Mouse (Mus musculus) stomach, postnatal 0 days (tissue): Measurements from ENCODE around the gene Gm17349. TPM values are rescaled to one million over a fixed set of nuclear protein-coding genes. Genes with fewer than 3 reads are reported as not detected.

Experiments used
- ATAC-seq: fragments of 200-750 bp; cut with Nextera tagmentation; 2 replicates; pipeline ENCODE4 v1.8.0; 2017; ENCODE audit not compliant: low FRiP score, low TSS enrichment
- DNase-seq: peaks from one replicate; pipeline ENCODE4 v3.0.0-alpha.2; 2016; ENCODE audit warnings: low spot score
- H3K27ac ChIP-seq: fragments of 300-500 bp; sonication (generic); replicated peaks from 2 replicates; pipeline ENCODE4 v1.5.1; 2014; ENCODE audit warnings: mild to moderate bottlenecking, control low read depth
- H3K27me3 ChIP-seq: fragments of 300-500 bp; sonication (generic); 2 replicates; pipeline ENCODE4 v1.6.1; 2014; ENCODE audit warnings: low read length; ENCODE audit not compliant: control insufficient read depth, insufficient read depth
- H3K36me3 ChIP-seq: fragments of 300-500 bp; sonication (generic); 2 replicates; pipeline ENCODE4 v1.6.1; 2014; ENCODE audit warnings: low read length, mixed read lengths; ENCODE audit not compliant: control insufficient read depth, insufficient read depth
- H3K4me1 ChIP-seq: fragments of 300-500 bp; sonication (generic); replicated peaks from 2 replicates; pipeline ENCODE4 v1.6.1; 2014; ENCODE audit warnings: antibody characterized with exemption; ENCODE audit not compliant: control insufficient read depth, insufficient read depth
- H3K4me2 ChIP-seq: fragments of 300-500 bp; sonication (generic); replicated peaks from 2 replicates; pipeline ENCODE4 v1.6.1; 2014; ENCODE audit warnings: low read depth, mild to moderate bottlenecking, control low read depth, moderate library complexity
- H3K4me3 ChIP-seq: fragments of 300-500 bp; sonication (generic); 2 replicates; pipeline ENCODE4 v1.5.1; 2014; ENCODE audit warnings: low read depth, low read length, control low read depth
- H3K9ac ChIP-seq: fragments of 300-500 bp; sonication (generic); 2 replicates; pipeline ENCODE4 v1.6.1; 2014; ENCODE audit warnings: mild to moderate bottlenecking, low read length, control low read depth, mixed read lengths
- H3K9me3 ChIP-seq: fragments of 300-500 bp; sonication (generic); 2 replicates; pipeline ENCODE4 v1.6.1; 2016; ENCODE audit warnings: low read length; ENCODE audit not compliant: control insufficient read depth
- CTCF ChIP-seq: IDR thresholded peaks from 2 replicates; pipeline ENCODE4 v1.5.1; 2016; ENCODE audit warnings: antibody characterized with exemption, low read depth, mild to moderate bottlenecking, moderate library complexity
- EP300 ChIP-seq: optimal IDR thresholded peaks from 2 replicates; pipeline ENCODE3; 2016; ENCODE audit warnings: antibody characterized with exemption
- WGBS: fragments of 180-500 bp; shearing (Covaris S2); extraction: QIAGEN DNeasy Blood & Tissue Kit; methylation state at CpG from one replicate; pipeline ENCODE4 v1.1.7; 2014; 5-methylcytosine and 5-hydroxymethylcytosine counted together
- polyA plus RNA-seq: library from polyadenylated mRNA; unstranded; fragments of >200 nt; fragmentation: Nextera tagmentation; extraction: Ambion mirVana; gene quantifications from 2 replicates; pipeline ENCODE4 v1.2.1, GENCODE M21; 2015

Gene Gm17349
- polyA plus RNA-seq, 1 experiment from 2014 or later, result 2.5 TPM

DNA sequence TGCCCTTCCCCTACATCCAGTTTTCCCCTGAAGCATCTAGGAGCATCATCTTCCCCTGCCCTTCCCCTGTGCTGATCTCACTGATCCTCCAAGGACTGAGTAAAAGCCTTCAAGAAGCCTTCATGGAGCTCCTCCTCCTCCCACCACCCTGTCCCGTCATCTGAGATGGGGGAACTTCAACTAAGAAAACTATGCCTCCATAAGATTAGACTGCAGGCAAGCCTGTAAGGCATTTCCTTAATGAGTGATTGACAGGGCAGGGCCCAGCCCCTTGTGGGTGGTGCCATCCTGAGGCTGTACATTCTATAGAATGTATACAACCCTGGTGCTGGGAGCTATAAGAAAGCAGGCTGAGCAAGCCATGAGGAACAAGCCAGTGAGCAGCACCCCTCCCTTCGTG lies 46.9 kb downstream of the Gm17349 start:
- WGBS, result 42% methylated on average over 2 of the region's 2 CpGs
- no peaks in the 10 kb centered on the region for H3K27me3 ChIP-seq
- H3K4me1 ChIP-seq, result no peaks in the 10 kb centered on the region
- DNase-seq, result no peak
- no peak overlapping the region for H3K9ac ChIP-seq
- no peak overlapping the region for H3K4me3 ChIP-seq
- no peak overlapping the region for H3K27ac ChIP-seq
- H3K9me3 ChIP-seq, result no peaks in the 10 kb centered on the region
- TF ChIP-seq EP300 (no peak), CTCF (no peak)
- no peaks in the 10 kb centered on the region for H3K36me3 ChIP-seq
- ATAC-seq, result no peak
- H3K4me2 ChIP-seq, result no peak overlapping the region

GRCm38 (mm10) chr15:99655956-99656355 lies 49.3 kb downstream of the Gm17349 start:
- H3K4me1 ChIP-seq, result no peaks in the 10 kb centered on the region
- H3K9ac ChIP-seq, result no peak overlapping the region
- no peak overlapping the region for H3K27ac ChIP-seq
- no peaks in the 10 kb centered on the region for H3K9me3 ChIP-seq
- 46% methylated on average over 9 of the region's 9 CpGs for WGBS
- H3K4me3 ChIP-seq, result no peak overlapping the region
- DNase-seq (no peak), ATAC-seq (no peak)
- no peaks in the 10 kb centered on the region for H3K36me3 ChIP-seq
- H3K27me3 ChIP-seq, result no peaks in the 10 kb centered on the region
- no peak overlapping the region for H3K4me2 ChIP-seq
- TF ChIP-seq CTCF, result no peak
- TF ChIP-seq EP300, result no peak

DNA sequence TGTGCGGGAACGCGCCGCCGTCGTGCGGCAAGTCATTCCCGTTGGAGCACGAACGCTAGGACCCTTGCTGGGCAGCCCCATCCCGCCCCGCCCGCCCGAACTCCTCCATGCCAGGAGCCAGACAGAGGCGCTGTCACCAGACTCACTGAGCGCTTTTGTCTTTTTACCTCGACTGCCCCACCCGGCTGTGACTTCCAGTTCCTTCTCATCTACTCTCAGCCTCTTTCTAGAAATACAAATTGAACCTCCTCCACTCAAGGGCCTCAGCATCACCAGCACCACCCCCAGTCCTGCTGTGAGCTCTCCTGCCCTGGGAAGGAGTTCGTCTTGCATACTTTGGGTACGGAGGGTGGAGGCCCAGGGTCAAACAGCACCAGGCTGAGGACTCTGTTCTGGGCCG lies 51.4 kb downstream of the Gm17349 start:
- WGBS, result 16% methylated on average over 21 of the region's 21 CpGs
- Histone ChIP-seq H3K27me3 (no peaks in the 10 kb centered on the region), H3K4me3 (no peak overlapping the region), H3K9ac (0 out of 2 replicates have a peak overlapping the region, but pooled peaks have one; percentile 27), H3K27ac (no peak overlapping the region), H3K9me3 (no peaks in the 10 kb centered on the region), H3K36me3 (no peaks in the 10 kb centered on the region), H3K4me1 (peaks cover 2% of the 10 kb centered on the region; the same call in 1 of the 2 replicates), H3K4me2 (peak overlapping the region; percentile 31)
- DNase-seq (no peak), ATAC-seq (no peak)
- no peak for TF ChIP-seq EP300
- no peak for TF ChIP-seq CTCF

DNA sequence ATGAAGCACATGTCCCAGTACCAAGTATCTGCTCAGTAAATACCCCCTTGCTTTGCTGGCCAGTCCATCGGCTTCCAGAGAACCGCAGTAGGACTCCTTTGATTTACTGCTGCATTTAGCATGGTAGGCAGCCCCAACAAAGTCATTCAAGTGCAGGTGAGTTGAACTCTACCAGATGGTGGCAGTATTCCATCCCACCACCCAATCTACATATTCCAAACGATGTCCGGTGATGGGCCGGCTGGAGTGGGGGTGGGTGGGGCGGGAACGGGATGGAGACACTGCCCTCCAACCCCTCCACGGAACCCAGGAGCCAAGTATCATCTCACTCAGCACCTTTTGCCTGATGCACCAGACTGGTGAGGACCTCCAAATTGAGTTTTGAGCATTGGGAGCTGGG lies 52.0 kb downstream of the Gm17349 start:
- Histone ChIP-seq H3K9me3 (no peaks in the 10 kb centered on the region), H3K27me3 (no peaks in the 10 kb centered on the region), H3K4me2 (peak overlapping the region; percentile 31), H3K4me1 (peaks cover 2% of the 10 kb centered on the region; the same call in 1 of the 2 replicates), H3K27ac (no peak overlapping the region), H3K4me3 (no peak overlapping the region), H3K9ac (no peak overlapping the region), H3K36me3 (no peaks in the 10 kb centered on the region)
- peak; percentile 38 for DNase-seq
- TF ChIP-seq EP300 (no peak), CTCF (peak; percentile 58)
- ATAC-seq, result no peak
- 14% methylated on average over 8 of the region's 8 CpGs for WGBS

Other genes starting within 250 kb of the Gm17349 start
- 2.1 and 2.4 TPM in 2 replicates for gene Nckap5l, start 247.7 kb downstream of the Gm17349 start, polyA plus RNA-seq
- 9.3 and 10.4 TPM in 2 replicates for gene Bcdin3d, start 230.8 kb downstream of the Gm17349 start, polyA plus RNA-seq
- 0.62 and 0.81 TPM in 2 replicates for gene Faim2, start 177.3 kb downstream of the Gm17349 start, polyA plus RNA-seq
- gene Aqp2, start 126.4 kb downstream of the Gm17349 start, polyA plus RNA-seq, result not detected in 2 replicates
- gene Aqp5, start 114.7 kb downstream of the Gm17349 start, polyA plus RNA-seq, result 0.72 and 1.9 TPM in 2 replicates
- not detected in 2 replicates for gene Aqp6, start 104.1 kb downstream of the Gm17349 start, polyA plus RNA-seq
- 29.8 and 35.9 TPM in 2 replicates for gene Racgap1, start 53.8 kb downstream of the Gm17349 start, polyA plus RNA-seq
- 1.0 and 1.2 TPM in 2 replicates for gene Asic1, start 35.1 kb downstream of the Gm17349 start, polyA plus RNA-seq
- gene Smarcd1, start 3.4 kb downstream of the Gm17349 start, polyA plus RNA-seq, result 10.9 and 11.6 TPM in 2 replicates
- 6.8 and 7.9 TPM in 2 replicates for gene Gpd1, start 12.0 kb upstream of the Gm17349 start, polyA plus RNA-seq
- 199 and 206 TPM in 2 replicates for gene Cox14, start 20.1 kb upstream of the Gm17349 start, polyA plus RNA-seq
- gene Cers5, start 67.4 kb upstream of the Gm17349 start, polyA plus RNA-seq, result 32.2 and 33.6 TPM in 2 replicates
- 70.1 and 77.1 TPM in 2 replicates for gene Lima1, start 170.0 kb upstream of the Gm17349 start, polyA plus RNA-seq